Mouse (Mus musculus): ENCODE measurements around the gene Plxna1. TPM values are rescaled to one million over a fixed set of nuclear protein-coding genes. Genes with fewer than 3 reads are reported as not detected.

Plxna1 gene
- polyA plus RNA-seq, 1 experiment, result 33.2 TPM

GRCm38 (mm10) chr6:89361418-89362280 is 771 bp downstream of the Plxna1 start:
- H3K27me3 ChIP-seq (replicated peaks; ENCODE audit: control insufficient read depth, insufficient read depth, low read length), result no peaks in the 10 kb centered on the region

GRCm38 (mm10) chr6:89360709-89361417 is 1.6 kb downstream of the Plxna1 start:
- no peaks in the 10 kb centered on the region for H3K27me3 ChIP-seq (replicated peaks; ENCODE audit: control insufficient read depth, insufficient read depth, low read length)
- peaks cover 7% of the 10 kb centered on the region; the same call in 1 of the 2 replicates for H3K4me1 ChIP-seq (ENCODE audit: control insufficient read depth, insufficient read depth, low read length)
- H3K27ac ChIP-seq (ENCODE audit: insufficient read depth, low read depth, low read length), result no peak overlapping the region
- WGBS, result 56% methylated on average over 8 of the region's 8 CpGs
- DNase-seq, result no peak
- peak overlapping the region; percentile 73 for H3K4me3 ChIP-seq (ENCODE audit: insufficient read depth, low read depth, low read length)
- TF ChIP-seq CTCF (conservative IDR thresholded peaks at IDR 0.05; ENCODE audit: insufficient read depth, insufficient read length, low read depth, low read length) (no peak), POLR2A (IDR thresholded peaks at IDR 0.05; ENCODE audit: low read depth, low read length) (no peak)
- no peaks in the 10 kb centered on the region for H3K36me3 ChIP-seq (ENCODE audit: control insufficient read depth, insufficient read depth, low read length)

More at GRCm38 (mm10) chr6:89361418-89362280, 771 bp downstream of the Plxna1 start:
- no peaks in the 10 kb centered on the region for H3K36me3 ChIP-seq (ENCODE audit: control insufficient read depth, insufficient read depth, low read length)
- H3K27ac ChIP-seq (ENCODE audit: insufficient read depth, low read depth, low read length), result peak overlapping the region; percentile 35; the same call in 1 of the 2 replicates
- TF ChIP-seq POLR2A (IDR thresholded peaks at IDR 0.05; ENCODE audit: low read depth, low read length), result no peak
- no peak for TF ChIP-seq CTCF (conservative IDR thresholded peaks at IDR 0.05; ENCODE audit: insufficient read depth, insufficient read length, low read depth, low read length)
- peak; percentile 56 for DNase-seq
- H3K4me3 ChIP-seq (ENCODE audit: insufficient read depth, low read depth, low read length), result peak overlapping the region; percentile 73
- 1% methylated on average over 77 of the region's 80 CpGs for WGBS
- peaks cover 7% of the 10 kb centered on the region; the same call in 1 of the 2 replicates for H3K4me1 ChIP-seq (ENCODE audit: control insufficient read depth, insufficient read depth, low read length)

GRCm38 (mm10) chr6:89359771-89360708 is 2.4 kb downstream of the Plxna1 start:
- no peak overlapping the region for H3K4me3 ChIP-seq (ENCODE audit: insufficient read depth, low read depth, low read length)
- TF ChIP-seq POLR2A (IDR thresholded peaks at IDR 0.05; ENCODE audit: low read depth, low read length), result no peak
- WGBS, result 66% methylated on average over 20 of the region's 20 CpGs
- no peak for DNase-seq
- H3K27ac ChIP-seq (ENCODE audit: insufficient read depth, low read depth, low read length), result no peak overlapping the region
- peaks cover 7% of the 10 kb centered on the region; the same call in 1 of the 2 replicates for H3K4me1 ChIP-seq (ENCODE audit: control insufficient read depth, insufficient read depth, low read length)
- no peaks in the 10 kb centered on the region for H3K36me3 ChIP-seq (ENCODE audit: control insufficient read depth, insufficient read depth, low read length)
- H3K27me3 ChIP-seq (replicated peaks; ENCODE audit: control insufficient read depth, insufficient read depth, low read length), result no peaks in the 10 kb centered on the region

- no peaks in the 10 kb centered on the region for H3K36me3 ChIP-seq (ENCODE audit: control insufficient read depth, insufficient read depth, low read length)
- peaks cover 10% of the 10 kb centered on the region for H3K4me1 ChIP-seq (ENCODE audit: control insufficient read depth, insufficient read depth, low read length)
- DNase-seq, result no peak
- no peaks in the 10 kb centered on the region for H3K27me3 ChIP-seq (replicated peaks; ENCODE audit: control insufficient read depth, insufficient read depth, low read length)
- TF ChIP-seq POLR2A (IDR thresholded peaks at IDR 0.05; ENCODE audit: low read depth, low read length) (no peak), CTCF (conservative IDR thresholded peaks at IDR 0.05; ENCODE audit: insufficient read depth, insufficient read length, low read depth, low read length) (no peak)
- WGBS, result 58% methylated on average over 3 of the region's 3 CpGs
- H3K4me3 ChIP-seq (ENCODE audit: insufficient read depth, low read depth, low read length), result no peak overlapping the region
- H3K27ac ChIP-seq (ENCODE audit: insufficient read depth, low read depth, low read length), result no peak overlapping the region
Measured at GRCm38 (mm10) chr6:89359192-89359591, 3.2 kb downstream of the Plxna1 start.

- no peak overlapping the region for H3K27ac ChIP-seq (ENCODE audit: insufficient read depth, low read depth, low read length)
- TF ChIP-seq CTCF (conservative IDR thresholded peaks at IDR 0.05; ENCODE audit: insufficient read depth, insufficient read length, low read depth, low read length) (no peak), POLR2A (IDR thresholded peaks at IDR 0.05; ENCODE audit: low read depth, low read length) (no peak)
- H3K4me3 ChIP-seq (ENCODE audit: insufficient read depth, low read depth, low read length), result no peak overlapping the region
- DNase-seq, result no peak
- H3K4me1 ChIP-seq (ENCODE audit: control insufficient read depth, insufficient read depth, low read length), result peaks cover 26% of the 10 kb centered on the region
- no peaks in the 10 kb centered on the region for H3K36me3 ChIP-seq (ENCODE audit: control insufficient read depth, insufficient read depth, low read length)
- H3K27me3 ChIP-seq (replicated peaks; ENCODE audit: control insufficient read depth, insufficient read depth, low read length), result no peaks in the 10 kb centered on the region
- WGBS, result 77% methylated on average over 7 of the region's 7 CpGs
Measured at GRCm38 (mm10) chr6:89355661-89356060, 6.8 kb downstream of the Plxna1 start.

GRCm38 (mm10) chr6:89354726-89355125 is 7.7 kb downstream of the Plxna1 start:
- no peak for TF ChIP-seq CTCF (conservative IDR thresholded peaks at IDR 0.05; ENCODE audit: insufficient read depth, insufficient read length, low read depth, low read length)
- no peak for TF ChIP-seq POLR2A (IDR thresholded peaks at IDR 0.05; ENCODE audit: low read depth, low read length)
- WGBS, result 73% methylated on average over 12 of the region's 12 CpGs
- no peaks in the 10 kb centered on the region for H3K27me3 ChIP-seq (replicated peaks; ENCODE audit: control insufficient read depth, insufficient read depth, low read length)
- no peak overlapping the region for H3K27ac ChIP-seq (ENCODE audit: insufficient read depth, low read depth, low read length)
- DNase-seq, result no peak
- H3K4me3 ChIP-seq (ENCODE audit: insufficient read depth, low read depth, low read length), result no peak overlapping the region
- peaks cover 34% of the 10 kb centered on the region for H3K4me1 ChIP-seq (ENCODE audit: control insufficient read depth, insufficient read depth, low read length)
- no peaks in the 10 kb centered on the region for H3K36me3 ChIP-seq (ENCODE audit: control insufficient read depth, insufficient read depth, low read length)

Data from kidney, adult 2 months (tissue).